Mouse (Mus musculus) left cerebral cortex, postnatal 4 days (tissue): ENCODE measurements around the gene Phkg1. TPM values are rescaled to one million over a fixed set of nuclear protein-coding genes. Genes with fewer than 3 reads are reported as not detected.
"Not testable (repeated sequence)": the region's sequence is repeated elsewhere in the genome, so short reads cannot be mapped to it uniquely, and the experiment has no call there.

Experiments
- DNase-seq: peaks from one replicate; pipeline ENCODE4 v3.0.0-alpha.2; 2022
- intact Hi-C: fragments of 180-260 bp; cut with DNase I; formaldehyde crosslinking; loops from one replicate; pipeline ENCODE4 v1.15.1; 2025
- total RNA-seq, 2 experiments: library from RNA; stranded (reverse); gene quantifications; 2 replicates each; pipeline ENCODE4 v1.2.3; 2021

Phkg1 gene
- total RNA-seq, result 1 to 10 TPM; 2.5 to 3.4 TPM

- DNase-seq, result no peak
- intact Hi-C loops, result no loop called here
Observed at GRCm38 (mm10) chr5:129898449-129898848, at the start of gene Phkg1. Gene Phkg1 (minus strand): TSS chr5:129898549.

DNA sequence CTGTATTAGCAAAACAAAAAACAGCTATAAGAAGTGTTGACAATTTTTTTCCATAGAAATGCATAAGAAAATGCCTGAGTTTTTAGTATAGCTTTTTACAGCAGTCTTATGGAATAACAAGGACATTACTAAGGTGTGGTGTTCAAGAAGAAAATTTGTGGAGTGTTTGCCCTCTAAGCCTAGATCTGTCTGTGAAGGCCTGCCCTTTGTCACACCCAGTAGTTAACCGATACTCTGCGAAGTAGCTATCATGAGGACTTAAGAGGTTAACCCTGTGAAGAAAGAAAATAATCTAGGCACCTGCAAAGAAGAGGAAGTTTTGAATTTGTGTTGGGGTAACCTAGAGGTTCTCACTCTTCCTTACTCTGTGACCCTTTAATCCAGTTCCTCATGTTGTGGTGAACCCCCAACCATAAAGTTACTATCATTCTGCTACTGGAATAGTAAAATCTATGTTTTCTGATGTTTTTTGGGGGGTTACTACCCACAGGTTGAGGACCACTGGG, 49.2 kb upstream of the Phkg1 start:
- no peak for DNase-seq
- intact Hi-C loops, result no loop called here

GRCm38 (mm10) chr5:129943402-129943801, 45.1 kb upstream of the Phkg1 start:
- intact Hi-C loops, result no loop called here
- DNase-seq, result no peak

DNA sequence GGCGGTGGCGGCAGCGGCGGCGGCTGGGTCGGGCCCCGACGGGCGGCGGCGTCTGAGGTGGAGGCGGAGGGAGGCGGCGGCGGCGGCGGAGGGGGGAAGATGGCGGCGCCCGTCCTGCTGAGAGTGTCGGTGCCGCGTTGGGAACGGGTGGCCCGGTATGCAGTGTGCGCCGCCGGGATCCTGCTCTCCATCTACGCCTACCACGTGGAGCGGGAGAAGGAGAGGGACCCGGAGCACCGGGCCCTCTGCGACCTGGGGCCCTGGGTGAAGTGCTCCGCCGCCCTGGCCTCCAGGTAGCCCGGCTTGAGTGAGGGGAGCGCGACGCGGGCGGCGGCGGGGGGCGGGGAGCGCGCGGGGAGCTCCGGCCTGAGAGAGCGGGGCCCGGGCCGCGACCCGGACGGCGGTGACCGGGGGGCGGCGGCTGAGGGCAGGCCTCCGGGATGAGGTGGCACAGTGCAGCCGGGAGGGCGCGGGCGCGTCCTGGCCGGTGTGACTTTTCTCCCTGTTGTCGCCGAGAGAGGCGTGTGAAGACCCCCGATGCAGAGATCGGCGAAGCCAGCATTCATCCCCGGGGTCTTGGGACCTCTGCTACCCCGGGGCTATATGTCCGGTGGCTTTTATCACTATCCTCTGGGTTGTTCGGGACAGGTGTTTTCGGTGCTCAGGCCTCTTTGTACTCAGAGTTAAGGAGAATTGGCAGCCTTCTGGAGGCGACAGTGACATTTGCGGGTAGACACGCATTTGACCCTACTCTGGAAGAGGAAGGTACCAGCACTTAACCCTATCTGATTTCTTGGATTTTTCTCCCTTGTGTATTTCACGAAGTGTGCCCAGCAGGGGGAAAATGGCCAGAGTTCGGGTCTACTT, 44.0 kb upstream of the Phkg1 start:
- intact Hi-C loops, result not testable (repeated sequence)

GRCm38 (mm10) chr5:129941495-129942045, 43.2 kb upstream of the Phkg1 start, which contains the start of gene Vkorc1l1:
Gene Vkorc1l1 (plus strand): TSS chr5:129941970.
- intact Hi-C loops, result no loop called here
- peak; percentile 100 for DNase-seq

More for the DNA sequence above, 44.0 kb upstream of the Phkg1 start:
- DNase-seq, result peak; percentile 34

- intact Hi-C loops, result no loop called here
Observed at GRCm38 (mm10) chr5:129940736-129941494, 42.6 kb upstream of the Phkg1 start.

DNA sequence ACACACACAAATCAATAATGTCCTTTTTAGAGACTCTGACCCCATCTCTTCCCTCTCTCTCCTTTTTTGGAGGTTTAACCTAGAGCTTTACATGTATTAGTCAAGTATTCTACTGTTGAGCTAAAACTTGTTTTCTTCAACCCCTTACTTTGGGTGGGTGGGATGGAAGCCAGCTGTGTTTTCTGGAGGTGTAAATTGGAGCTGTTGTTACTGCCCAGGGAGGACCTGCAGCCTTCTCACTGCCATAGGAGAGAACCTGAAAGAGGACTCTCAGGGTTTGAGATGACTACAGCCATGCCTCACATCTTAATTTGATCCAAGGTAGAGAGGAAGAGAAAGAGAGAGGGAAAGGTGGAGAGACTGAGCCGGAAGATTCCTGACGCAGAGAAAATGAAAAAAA, 41.9 kb upstream of the Phkg1 start:
- intact Hi-C loops, result no loop called here
- DNase-seq, result no peak

More at GRCm38 (mm10) chr5:129940736-129941494, 42.6 kb upstream of the Phkg1 start:
- DNase-seq, result no peak

DNA sequence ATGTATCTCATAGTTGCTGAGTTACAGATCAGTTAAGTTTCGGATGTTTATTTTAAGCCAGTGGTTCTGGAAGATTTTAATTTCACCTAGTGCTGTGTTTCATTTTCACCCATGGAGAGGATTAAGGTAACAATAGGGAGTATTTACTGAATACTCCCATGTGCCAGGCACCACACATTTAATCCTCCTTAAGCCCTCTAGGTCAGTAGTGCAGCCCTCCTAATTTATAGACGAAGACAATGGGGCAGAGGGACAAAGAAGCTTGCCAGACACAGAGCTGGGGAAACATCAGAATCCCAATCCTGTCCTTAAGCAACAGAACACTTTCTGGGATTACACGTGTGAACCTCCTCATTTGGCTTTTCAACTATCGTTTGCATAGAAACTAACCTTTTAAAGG, 38.6 kb upstream of the Phkg1 start:
- intact Hi-C loops, result no loop called here
- DNase-seq, result no peak

DNA sequence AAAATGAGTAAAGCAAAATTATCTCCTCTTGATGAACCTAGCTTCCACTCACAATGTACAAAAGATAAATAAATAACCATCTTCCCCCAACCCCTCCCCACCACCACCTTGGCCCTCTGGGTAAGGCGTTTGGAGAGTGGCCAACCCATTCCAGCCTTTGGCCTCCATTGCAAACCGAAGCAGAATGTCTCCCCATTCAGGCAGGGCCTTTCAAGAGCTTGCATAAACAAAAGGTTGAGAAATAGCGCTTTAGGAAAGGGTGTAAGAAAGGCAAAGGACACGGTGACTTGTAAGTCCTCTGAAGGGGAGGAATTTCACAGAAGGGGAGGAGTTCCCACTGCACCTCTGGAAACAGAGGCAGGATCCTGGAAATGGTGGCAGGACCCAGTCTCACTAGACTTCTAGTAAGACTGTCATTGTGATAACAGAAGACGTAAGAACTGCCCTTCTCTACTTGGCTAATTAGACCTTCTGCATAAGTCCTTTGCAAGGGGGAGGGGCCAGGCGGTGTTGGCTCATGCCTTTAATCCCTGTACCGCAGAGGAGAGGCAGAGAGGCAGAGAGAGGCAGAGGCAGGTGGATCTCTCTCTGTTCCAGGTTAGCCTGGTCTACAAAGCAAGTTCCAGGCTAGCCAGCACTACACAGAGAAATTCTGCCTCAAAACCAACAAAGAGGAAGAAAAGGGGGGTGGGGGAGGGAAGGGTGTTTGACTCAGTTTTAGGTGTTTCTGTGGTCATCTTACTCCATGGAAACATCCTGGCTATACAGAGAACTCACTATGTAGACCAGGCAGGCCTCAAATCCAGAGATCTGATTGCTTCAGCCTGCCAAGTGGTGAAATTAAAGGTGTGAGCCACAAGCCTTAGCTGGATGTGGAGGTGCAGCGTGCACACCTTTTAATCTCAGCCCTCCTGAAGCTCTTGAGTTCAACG, 31.8 kb upstream of the Phkg1 start:
- DNase-seq, result no peak
- intact Hi-C loops, result no loop called here

DNA sequence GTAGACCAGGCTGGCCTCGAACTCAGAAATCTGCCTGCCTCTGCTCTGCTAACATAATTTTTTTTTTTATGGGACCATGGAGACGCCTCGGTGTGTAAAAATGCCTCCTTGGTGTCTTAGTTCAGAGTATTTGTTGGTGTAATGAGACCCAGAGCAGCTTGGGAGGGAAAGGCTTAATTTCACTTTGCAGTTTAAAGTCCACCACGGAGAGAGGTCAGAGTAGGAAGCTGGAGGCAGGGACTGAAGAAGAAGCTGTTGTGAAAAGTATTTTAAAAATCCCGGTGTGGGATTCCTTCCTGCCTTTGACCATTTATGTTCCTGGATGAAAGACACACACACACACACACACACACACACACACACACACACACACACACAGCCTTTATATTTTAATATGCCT, 27.6 kb upstream of the Phkg1 start:
- intact Hi-C loops, result no loop called here
- no peak for DNase-seq

GRCm38 (mm10) chr5:129924820-129925452, 26.6 kb upstream of the Phkg1 start:
- intact Hi-C loops, result no loop called here
- DNase-seq, result no peak

GRCm38 (mm10) chr5:129921972-129922371, 23.6 kb upstream of the Phkg1 start:
- DNase-seq, result no peak
- intact Hi-C loops, result no loop called here

DNA sequence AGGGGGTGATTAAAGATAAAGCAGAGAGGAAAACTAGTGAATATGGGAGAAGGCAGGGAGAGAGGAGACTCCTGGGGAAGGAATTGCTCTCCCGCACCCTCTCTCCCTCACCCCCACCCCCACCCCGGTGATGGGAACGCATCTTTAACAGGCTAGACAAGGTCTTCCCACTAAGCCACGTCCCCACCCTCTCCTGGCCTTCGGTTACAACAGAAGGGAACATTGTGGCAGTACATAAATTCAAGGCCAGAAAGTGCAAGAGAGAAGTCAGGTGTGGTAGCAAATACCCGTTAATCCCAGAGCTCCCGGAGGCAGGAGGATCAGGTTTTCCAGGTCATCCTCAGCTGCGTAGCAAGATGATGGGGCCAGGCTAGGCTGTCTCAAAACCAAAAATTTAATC, 21.0 kb upstream of the Phkg1 start:
- no peak for DNase-seq
- intact Hi-C loops, result no loop called here

- no peak for DNase-seq
- intact Hi-C loops, result no loop called here
Observed at GRCm38 (mm10) chr5:129918752-129919151, 20.4 kb upstream of the Phkg1 start.

DNA sequence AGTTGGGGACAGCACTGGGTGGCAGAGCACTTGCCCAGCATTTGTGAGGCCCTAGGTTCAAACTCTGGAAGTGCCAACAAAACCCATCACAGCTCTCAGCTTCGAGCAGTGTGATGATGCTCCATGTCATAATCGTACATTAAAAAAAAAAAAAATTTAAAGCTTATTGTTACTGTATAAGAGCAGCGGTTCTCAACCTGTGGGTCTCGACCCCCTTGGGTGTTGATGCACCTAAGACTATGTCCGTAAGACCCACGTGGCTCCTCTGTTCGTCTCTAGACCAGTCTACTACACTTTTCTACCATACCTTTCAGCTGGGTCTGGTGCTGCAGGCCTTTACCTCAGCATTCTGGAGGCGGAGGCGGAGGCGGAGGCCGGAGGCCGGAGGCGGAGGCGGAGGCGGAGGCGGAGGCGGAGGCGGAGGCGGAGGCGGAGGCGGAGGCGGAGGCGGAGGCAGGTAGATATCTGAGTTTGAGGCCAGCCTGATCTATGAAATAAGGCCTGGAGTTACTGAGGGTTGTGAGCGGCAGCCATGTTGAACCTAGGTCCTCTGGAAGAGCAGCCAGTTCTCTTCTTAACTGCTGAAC, 19.8 kb upstream of the Phkg1 start:
- intact Hi-C loops, result no loop called here
- DNase-seq, result no peak

DNA sequence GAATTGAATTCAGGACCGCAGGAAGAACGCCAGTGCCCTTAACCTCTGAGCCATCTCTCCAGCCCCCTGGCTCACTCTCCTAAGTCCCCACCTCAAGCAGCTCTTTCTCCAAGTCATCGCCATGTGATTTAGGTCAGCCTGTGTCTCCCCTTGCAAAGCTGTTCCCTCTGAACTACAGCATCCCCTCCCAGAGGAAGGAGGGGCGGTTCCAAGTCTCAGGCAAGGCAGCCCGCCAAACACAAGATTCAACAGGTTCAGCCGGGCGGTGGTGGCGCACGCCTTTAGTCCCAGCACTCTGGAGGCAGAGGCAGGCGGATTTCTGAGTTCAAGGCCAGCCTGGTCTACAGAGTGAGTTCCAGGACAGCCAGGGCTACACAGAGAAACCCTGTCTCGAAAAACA, 17.1 kb upstream of the Phkg1 start:
- intact Hi-C loops, DNase-seq: not testable (repeated sequence)

DNA sequence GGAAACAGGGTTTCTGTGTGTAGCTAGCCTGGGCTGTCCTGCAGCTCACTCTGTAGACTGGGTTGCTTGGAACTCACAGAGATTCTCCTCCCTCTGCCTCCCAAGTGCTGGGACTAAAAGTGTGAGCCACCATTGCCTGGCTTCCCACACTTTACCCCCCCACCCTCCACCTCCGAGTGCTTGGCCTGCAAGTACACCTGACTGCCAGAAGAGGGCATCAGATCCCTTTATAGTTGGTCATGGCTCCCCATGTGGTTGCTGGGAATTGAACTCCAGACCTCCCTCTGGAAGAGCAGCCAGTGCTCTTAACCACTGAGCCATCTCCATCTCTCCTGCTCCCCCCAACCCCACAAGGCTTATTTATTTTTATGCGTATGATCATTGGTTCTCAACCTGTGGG, 15.7 kb upstream of the Phkg1 start:
- DNase-seq, result peak; percentile 9
- intact Hi-C loops, result no loop called here

DNA sequence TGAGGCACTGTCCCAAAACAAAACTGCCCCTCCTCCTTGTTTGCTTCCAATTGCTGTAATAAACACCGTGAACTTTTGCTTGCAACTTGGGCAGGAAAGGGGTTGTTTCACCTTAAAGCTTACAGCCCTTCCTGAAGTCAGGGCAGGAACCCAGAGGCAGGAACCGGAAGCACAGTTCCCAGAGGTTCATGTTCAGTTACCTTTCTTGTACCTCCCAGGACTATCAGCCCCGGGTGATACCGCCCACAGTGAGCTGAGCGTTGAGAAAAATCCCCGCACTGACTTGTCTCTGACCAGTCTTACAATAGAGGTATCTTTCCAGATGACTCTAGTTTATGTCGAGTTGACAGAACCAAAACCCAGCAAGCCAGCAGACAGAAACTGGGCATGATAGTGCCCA, 11.2 kb upstream of the Phkg1 start:
- intact Hi-C loops, result loop anchor here (10.0 kb wide), 1 partner anchor 65 kb away; no protein-coding TSS in a partner anchor
- no peak for DNase-seq

DNA sequence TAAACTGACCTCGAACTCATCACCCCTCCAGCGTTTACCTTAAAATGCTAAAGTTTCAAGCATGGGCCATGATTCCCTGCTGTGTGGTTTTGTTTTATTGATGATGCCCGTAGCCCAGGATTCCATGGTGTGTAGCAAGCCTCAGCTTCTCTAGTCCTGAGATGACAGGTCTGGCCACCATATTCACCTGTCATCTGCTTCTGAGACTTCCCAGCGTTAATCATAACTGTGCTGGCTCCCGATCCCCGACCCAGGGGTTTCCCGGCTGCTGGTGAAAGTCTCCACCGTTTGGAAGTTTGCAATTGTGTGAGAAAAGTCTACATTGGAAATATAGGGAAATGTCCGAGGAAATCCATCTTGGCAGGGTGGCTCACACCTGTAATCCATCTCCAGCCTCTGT, 10.8 kb upstream of the Phkg1 start:
- no peak for DNase-seq
- intact Hi-C loops, result loop anchor here (10.0 kb wide), 1 partner anchor 66 kb away; no protein-coding TSS in a partner anchor
